Mouse (Mus musculus) MN1 (cell line): ENCODE measurements at regions not wholly inside any gene's neighbourhood (a gene's known extent, or its start where the extent isn't known, plus 50 kb on each side); places are given as distances from the start of the nearest gene placed in this dataset.

Experiments
- DNase-seq: peaks from one replicate; pipeline ENCODE4 v3.0.0-alpha.2; 2016; ENCODE audit warnings: low spot score

GRCm38 (mm10) chr1:36013823-36014341 lies 54.3 kb upstream of the Hs6st1 start:
- no peak for DNase-seq

- DNase-seq, result no peak
These were observed 53.8 kb upstream of the Hs6st1 start for GRCm38 (mm10) chr1:36014372-36014771.

DNA sequence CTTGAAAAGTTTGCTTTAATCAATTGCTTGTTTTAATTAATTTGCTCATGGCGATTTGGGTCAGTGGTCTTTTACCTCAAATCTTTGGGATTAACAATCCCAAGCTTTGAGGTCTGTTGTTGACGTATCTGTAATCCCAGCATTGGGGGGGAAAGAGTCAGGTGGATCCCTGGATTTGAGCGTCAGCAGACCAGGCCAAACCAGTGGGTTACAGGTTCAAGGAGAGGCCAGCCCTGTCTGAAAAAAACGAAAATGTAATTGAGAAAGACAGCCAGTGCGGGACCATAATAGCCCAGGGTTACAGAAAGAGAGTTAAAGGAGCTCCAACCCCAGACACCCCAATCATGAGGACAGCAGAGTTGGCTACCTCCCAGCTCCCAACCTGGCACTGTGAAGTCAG lies 53.0 kb upstream of the Hs6st1 start:
- no peak for DNase-seq

- DNase-seq, result no peak
These were observed 51.6 kb upstream of the Hs6st1 start for GRCm38 (mm10) chr1:36016566-36016965.

DNA sequence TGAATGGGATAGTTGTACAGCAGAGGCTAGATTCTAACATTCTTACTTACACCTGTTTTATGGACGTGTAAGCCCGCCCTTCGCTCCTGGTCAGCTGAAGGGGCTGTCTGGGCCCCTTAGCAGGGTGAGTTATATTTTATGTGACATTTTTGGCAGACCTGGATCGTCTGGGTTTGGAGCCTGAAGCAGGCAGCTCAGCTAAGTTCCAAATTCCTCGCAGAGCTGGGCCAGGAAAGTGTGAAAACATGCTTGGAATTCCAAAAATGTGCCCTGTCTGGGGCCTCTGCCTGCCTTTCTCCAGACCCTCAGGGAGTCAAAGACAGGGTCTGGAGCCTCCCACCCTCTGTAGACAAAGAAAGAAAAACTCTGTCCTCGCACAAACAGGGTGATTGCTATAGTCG lies 51.1 kb upstream of the Hs6st1 start:
- no peak for DNase-seq

- no peak for DNase-seq
These were observed 50.5 kb upstream of the Hs6st1 start for GRCm38 (mm10) chr1:36017656-36018055.
